Mouse (Mus musculus): ENCODE data around the gene Pitpna. TPM values are rescaled to one million over a fixed set of nuclear protein-coding genes. Genes with fewer than 3 reads are reported as not detected.

The Pitpna gene
- polyA plus RNA-seq, 1 experiment from 2014 or later: 82.4 TPM

- Histone ChIP-seq H3K36me3 (peaks cover 36% of the 10 kb centered on the region), H3K27me3 (replicated peaks) (no peaks in the 10 kb centered on the region), H3K9me3 (no peaks in the 10 kb centered on the region), H3K27ac (no peak overlapping the region), H3K9ac (no peak overlapping the region), H3K4me1 (peaks cover 28% of the 10 kb centered on the region), H3K4me2 (no peak overlapping the region), H3K4me3 (replicated peaks) (no peak overlapping the region)
- 92% methylated on average over 13 of the region's 13 CpGs for WGBS
- no peak for ATAC-seq (ENCODE audit: insufficient read depth, low FRiP score, low read depth)
Observed at GRCm38 (mm10) chr11:75658311-75658710, 70.4 kb downstream of the Pitpna start.

- no peak overlapping the region for H3K9ac ChIP-seq
- H3K36me3 ChIP-seq: peaks cover 36% of the 10 kb centered on the region
- peaks cover 26% of the 10 kb centered on the region for H3K4me1 ChIP-seq
- no peaks in the 10 kb centered on the region for H3K9me3 ChIP-seq
- no peak overlapping the region for H3K27ac ChIP-seq
- no peak for ATAC-seq (ENCODE audit: insufficient read depth, low FRiP score, low read depth)
- H3K4me3 ChIP-seq (replicated peaks): no peak overlapping the region
- H3K4me2 ChIP-seq: no peak overlapping the region
- H3K27me3 ChIP-seq (replicated peaks): no peaks in the 10 kb centered on the region
- WGBS: 79% methylated on average over 14 of the region's 14 CpGs
Observed at GRCm38 (mm10) chr11:75658996-75659750, 71.3 kb downstream of the Pitpna start.

GRCm38 (mm10) chr11:75660081-75660590, 72.2 kb downstream of the Pitpna start:
- H3K4me3 ChIP-seq (replicated peaks): no peak overlapping the region
- H3K27ac ChIP-seq: no peak overlapping the region
- ATAC-seq (ENCODE audit: insufficient read depth, low FRiP score, low read depth): no peak
- whole genome bisulfite sequencing: 91% methylated on average over 12 of the region's 12 CpGs
- peaks cover 38% of the 10 kb centered on the region for H3K36me3 ChIP-seq
- no peak overlapping the region for H3K4me2 ChIP-seq
- H3K9ac ChIP-seq: no peak overlapping the region
- H3K27me3 ChIP-seq (replicated peaks): no peaks in the 10 kb centered on the region
- peaks cover 16% of the 10 kb centered on the region for H3K4me1 ChIP-seq
- H3K9me3 ChIP-seq: no peaks in the 10 kb centered on the region

GRCm38 (mm10) chr11:75660941-75661800, 73.3 kb downstream of the Pitpna start:
- Histone ChIP-seq H3K9me3 (no peaks in the 10 kb centered on the region), H3K27ac (no peak overlapping the region), H3K4me1 (peaks cover 11% of the 10 kb centered on the region), H3K36me3 (peaks cover 47% of the 10 kb centered on the region), H3K4me2 (no peak overlapping the region), H3K27me3 (replicated peaks) (no peaks in the 10 kb centered on the region), H3K4me3 (replicated peaks) (no peak overlapping the region), H3K9ac (no peak overlapping the region)
- ATAC-seq (ENCODE audit: insufficient read depth, low FRiP score, low read depth): no peak
- 88% methylated on average over 21 of the region's 21 CpGs for WGBS

GRCm38 (mm10) chr11:75662131-75662530, 74.2 kb downstream of the Pitpna start:
- H3K9me3 ChIP-seq: no peaks in the 10 kb centered on the region
- H3K4me2 ChIP-seq: no peak overlapping the region
- peaks cover 4% of the 10 kb centered on the region; the same call in 1 of the 2 replicates for H3K4me1 ChIP-seq
- no peak for ATAC-seq (ENCODE audit: insufficient read depth, low FRiP score, low read depth)
- H3K27me3 ChIP-seq (replicated peaks): no peaks in the 10 kb centered on the region
- peaks cover 56% of the 10 kb centered on the region for H3K36me3 ChIP-seq
- no peak overlapping the region for H3K27ac ChIP-seq
- WGBS: 96% methylated on average over 7 of the region's 7 CpGs
- no peak overlapping the region for H3K4me3 ChIP-seq (replicated peaks)
- H3K9ac ChIP-seq: no peak overlapping the region

- no peaks in the 10 kb centered on the region for H3K4me1 ChIP-seq
- H3K9ac ChIP-seq: no peak overlapping the region
- H3K36me3 ChIP-seq: peaks cover 72% of the 10 kb centered on the region
- H3K9me3 ChIP-seq: no peaks in the 10 kb centered on the region
- no peak overlapping the region for H3K4me2 ChIP-seq
- no peak for ATAC-seq (ENCODE audit: insufficient read depth, low FRiP score, low read depth)
- 90% methylated on average over 6 of the region's 6 CpGs for WGBS
- H3K27me3 ChIP-seq (replicated peaks): no peaks in the 10 kb centered on the region
- no peak overlapping the region for H3K27ac ChIP-seq
- no peak overlapping the region for H3K4me3 ChIP-seq (replicated peaks)
Observed at GRCm38 (mm10) chr11:75666296-75666695, 78.4 kb downstream of the Pitpna start.

- ATAC-seq (ENCODE audit: insufficient read depth, low FRiP score, low read depth): no peak
- WGBS: 86% methylated on average over 3 of the region's 3 CpGs
- Histone ChIP-seq H3K4me2 (no peak overlapping the region), H3K36me3 (peaks cover 78% of the 10 kb centered on the region), H3K9ac (no peak overlapping the region), H3K9me3 (no peaks in the 10 kb centered on the region), H3K27me3 (replicated peaks) (no peaks in the 10 kb centered on the region), H3K4me3 (replicated peaks) (no peak overlapping the region), H3K4me1 (no peaks in the 10 kb centered on the region), H3K27ac (no peak overlapping the region)
Observed at GRCm38 (mm10) chr11:75668621-75669020, 80.7 kb downstream of the Pitpna start.

- Histone ChIP-seq H3K27ac (no peak overlapping the region), H3K9me3 (no peaks in the 10 kb centered on the region), H3K36me3 (peaks cover 81% of the 10 kb centered on the region), H3K4me1 (no peaks in the 10 kb centered on the region), H3K27me3 (replicated peaks) (no peaks in the 10 kb centered on the region), H3K9ac (no peak overlapping the region), H3K4me2 (no peak overlapping the region), H3K4me3 (replicated peaks) (no peak overlapping the region)
- ATAC-seq (ENCODE audit: insufficient read depth, low FRiP score, low read depth): no peak
- WGBS: 87% methylated on average over 11 of the region's 11 CpGs
Observed at GRCm38 (mm10) chr11:75669176-75669852, 81.4 kb downstream of the Pitpna start.

- no peak overlapping the region for H3K27ac ChIP-seq
- no peak for ATAC-seq (ENCODE audit: insufficient read depth, low FRiP score, low read depth)
- H3K4me2 ChIP-seq: no peak overlapping the region
- H3K4me1 ChIP-seq: no peaks in the 10 kb centered on the region
- WGBS: 88% methylated on average over 12 of the region's 12 CpGs
- H3K27me3 ChIP-seq (replicated peaks): no peaks in the 10 kb centered on the region
- no peaks in the 10 kb centered on the region for H3K9me3 ChIP-seq
- H3K36me3 ChIP-seq: peaks cover 81% of the 10 kb centered on the region
- H3K4me3 ChIP-seq (replicated peaks): no peak overlapping the region
- H3K9ac ChIP-seq: no peak overlapping the region
Observed at GRCm38 (mm10) chr11:75669853-75670200, 81.9 kb downstream of the Pitpna start.

GRCm38 (mm10) chr11:75671426-75672180, 83.7 kb downstream of the Pitpna start:
- no peaks in the 10 kb centered on the region for H3K4me1 ChIP-seq
- peaks cover 66% of the 10 kb centered on the region for H3K36me3 ChIP-seq
- no peaks in the 10 kb centered on the region for H3K27me3 ChIP-seq (replicated peaks)
- ATAC-seq (ENCODE audit: insufficient read depth, low FRiP score, low read depth): no peak
- H3K9me3 ChIP-seq: no peaks in the 10 kb centered on the region
- H3K4me3 ChIP-seq (replicated peaks): no peak overlapping the region
- no peak overlapping the region for H3K9ac ChIP-seq
- H3K27ac ChIP-seq: no peak overlapping the region
- 87% methylated on average over 22 of the region's 22 CpGs for WGBS
- H3K4me2 ChIP-seq: no peak overlapping the region

- H3K4me3 ChIP-seq (replicated peaks): no peak overlapping the region
- H3K27me3 ChIP-seq (replicated peaks): no peaks in the 10 kb centered on the region
- H3K9me3 ChIP-seq: no peaks in the 10 kb centered on the region
- 91% methylated on average over 5 of the region's 5 CpGs for WGBS
- H3K4me1 ChIP-seq: no peaks in the 10 kb centered on the region
- H3K36me3 ChIP-seq: peaks cover 53% of the 10 kb centered on the region
- no peak overlapping the region for H3K27ac ChIP-seq
- H3K9ac ChIP-seq: no peak overlapping the region
- H3K4me2 ChIP-seq: no peak overlapping the region
- no peak for ATAC-seq (ENCODE audit: insufficient read depth, low FRiP score, low read depth)
Observed at GRCm38 (mm10) chr11:75673411-75673810, 85.5 kb downstream of the Pitpna start.

Measured in stomach, embryonic 15.5 days (tissue).